Mouse (Mus musculus) adrenal gland, adult 8-10 months (tissue): ENCODE measurements around the gene Fkbp10. TPM values are rescaled to one million over a fixed set of nuclear protein-coding genes. Genes with fewer than 3 reads are reported as not detected.
A peak's percentile ranks its signal among the peaks of the same experiment; 100 is the strongest.

Experiments
- DNase-seq: peaks from one replicate; pipeline ENCODE4 v3.0.0; 2022
- total RNA-seq, 4 experiments: library from RNA; stranded (reverse); gene quantifications; 2 replicates each; pipeline ENCODE4 v1.2.4; 2022

Gene Fkbp10
- total RNA-seq, result 10 to 100 TPM; 15.4 to 57.8 (median 31.3) TPM

DNA sequence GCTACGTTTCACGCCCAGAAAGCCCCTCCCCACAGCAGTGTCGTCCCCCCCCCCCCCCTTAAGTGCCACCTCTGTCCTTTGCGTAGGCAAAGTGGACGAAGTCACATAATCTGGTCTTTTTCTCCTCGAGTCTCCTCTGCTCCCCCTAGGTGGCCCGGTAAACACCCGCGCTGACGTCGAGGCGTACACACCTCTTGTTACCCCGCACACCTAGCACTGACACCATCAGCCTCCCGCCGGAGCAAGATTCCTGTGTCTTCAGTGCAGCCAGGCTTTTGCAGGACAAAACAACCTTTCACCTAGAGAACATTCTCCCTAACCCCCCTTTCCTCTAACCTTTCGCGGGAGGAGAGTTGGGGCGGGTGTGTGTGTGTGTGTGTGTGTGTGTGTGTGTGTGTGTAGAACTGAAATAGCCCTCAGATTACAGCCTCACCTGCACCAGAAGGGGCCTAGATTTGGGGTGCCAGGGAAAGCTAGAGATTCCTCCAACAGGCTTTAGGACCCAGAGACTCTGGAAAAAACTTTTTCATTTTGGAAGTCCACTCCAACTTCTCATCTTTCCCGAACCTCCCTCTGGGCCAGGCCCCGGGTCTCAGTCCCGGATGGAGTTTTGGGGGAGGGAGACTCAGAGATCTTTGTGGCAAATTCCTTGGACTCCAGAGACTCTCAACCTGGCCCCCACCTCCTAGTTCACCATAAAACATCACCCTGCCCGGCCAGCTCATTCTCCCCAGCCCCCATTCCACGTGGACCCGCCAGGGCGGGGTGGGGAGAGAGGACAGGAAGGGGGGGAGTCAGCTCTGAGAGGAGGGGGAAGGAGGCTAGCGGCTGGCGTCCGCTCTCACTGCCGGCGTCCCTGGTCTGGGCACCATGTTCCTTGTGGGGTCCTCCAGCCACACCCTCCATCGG lies at the start of gene Fkbp10:
Fkbp10 (plus strand) TSS at position 784 of the 909 bp plus-strand sequence.
- peak; percentile 56 for DNase-seq

DNA sequence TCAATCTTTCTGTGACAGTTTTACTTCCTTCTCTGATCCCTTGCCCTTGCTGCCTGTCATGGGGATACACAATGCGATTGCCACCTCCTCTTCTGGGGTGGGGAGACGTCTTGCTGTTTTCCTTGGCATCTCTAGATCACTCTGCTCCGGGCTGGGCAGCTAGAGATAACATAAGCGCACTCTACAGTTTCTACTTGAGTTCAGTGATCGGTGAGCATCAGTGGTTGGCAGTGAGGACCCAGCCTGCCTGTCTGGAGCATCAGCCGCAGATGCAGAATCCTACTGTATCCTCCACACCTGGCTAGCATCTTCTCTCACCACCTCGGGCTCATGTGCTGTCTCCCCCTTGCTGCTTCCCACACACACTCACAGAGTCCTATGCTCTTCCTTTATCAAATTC lies 46.4 kb upstream of the Fkbp10 start:
- no peak for DNase-seq

DNA sequence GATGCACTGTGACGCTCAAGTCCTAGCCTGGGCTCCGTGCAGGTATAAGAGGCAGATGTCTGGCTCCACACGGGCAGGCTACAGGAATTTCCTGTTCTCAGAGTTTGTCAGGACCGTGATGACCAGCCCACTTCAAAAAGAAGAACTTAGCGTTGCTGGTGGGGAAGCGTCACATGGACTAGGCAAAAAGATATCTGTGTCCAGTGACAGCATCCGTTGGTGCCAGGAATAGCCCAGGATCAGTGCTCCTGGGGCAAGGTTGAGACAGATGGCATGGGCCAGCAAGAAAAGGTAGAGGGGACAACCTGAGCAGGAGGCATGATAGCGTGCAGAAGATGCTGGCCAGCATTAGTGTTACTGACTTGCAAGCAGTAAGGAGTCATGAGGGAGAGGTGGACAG lies 45.7 kb upstream of the Fkbp10 start:
- DNase-seq, result no peak

DNA sequence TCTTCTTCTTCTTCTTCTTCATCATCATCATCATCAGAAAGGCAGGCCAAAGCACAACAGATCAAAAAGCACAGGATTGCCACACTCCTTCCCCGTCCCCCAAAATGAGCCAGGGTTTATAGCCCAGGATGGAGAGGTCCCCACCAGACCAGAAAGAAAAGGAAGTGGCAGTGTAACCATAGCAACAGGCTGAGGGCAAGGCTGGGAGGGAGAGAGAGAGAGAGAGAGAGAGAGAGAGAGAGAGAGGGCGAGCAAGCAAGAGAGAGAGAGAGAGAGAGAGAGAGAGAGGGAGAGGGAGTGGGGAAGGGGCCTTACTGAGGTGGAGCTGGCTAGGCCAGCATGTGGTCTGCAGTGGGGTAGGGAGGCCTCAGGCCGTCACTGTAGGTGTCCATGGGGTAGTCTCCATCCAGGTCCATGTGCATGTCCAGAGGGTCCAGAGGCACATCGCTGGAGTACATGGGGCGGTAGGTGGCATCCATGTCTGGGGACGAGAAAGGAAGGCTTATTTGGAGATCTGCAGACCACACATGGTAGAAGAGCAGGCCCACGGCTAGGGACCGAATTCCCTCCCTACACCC lies 43.4 kb upstream of the Fkbp10 start:
- DNase-seq, result no peak

DNA sequence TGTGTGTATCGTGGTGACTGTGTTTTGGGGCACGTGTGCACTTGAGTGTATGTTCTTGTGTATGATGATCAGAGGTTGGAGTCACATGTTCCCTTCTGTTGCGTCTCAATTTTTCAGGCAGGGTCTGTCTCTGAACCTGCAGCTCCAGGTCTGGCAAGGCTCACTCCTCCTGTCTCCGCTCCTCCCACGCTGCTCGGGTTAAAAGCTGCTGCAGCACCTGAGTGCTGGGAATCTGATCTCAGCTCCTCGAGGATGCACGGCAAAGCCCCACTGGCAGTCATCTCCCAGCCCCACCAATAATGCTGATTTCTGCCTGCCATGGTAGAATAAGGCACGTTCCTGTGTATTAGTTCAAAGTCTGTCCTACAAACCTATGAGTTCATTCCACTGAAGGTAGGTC lies 40.4 kb upstream of the Fkbp10 start:
- DNase-seq, result no peak

DNA sequence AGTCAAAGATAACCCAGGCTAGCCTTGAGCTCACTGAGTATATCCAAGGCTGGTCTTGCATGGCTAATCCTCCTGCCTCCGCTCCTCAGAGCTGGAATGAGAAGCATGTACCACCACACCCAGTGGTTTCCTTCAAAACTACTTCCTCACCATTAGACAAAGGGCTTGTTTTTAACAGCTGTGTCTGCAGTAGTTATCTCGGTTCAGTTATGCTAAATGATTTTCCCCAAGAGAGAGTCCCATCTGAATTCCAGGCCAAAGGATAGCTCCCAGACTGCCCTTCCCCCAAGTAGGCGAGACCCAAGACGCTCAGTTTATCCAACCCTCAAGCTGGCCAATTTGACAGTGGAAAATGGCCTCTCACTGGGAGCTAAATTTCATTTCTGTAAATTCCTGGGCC lies 39.5 kb upstream of the Fkbp10 start:
- DNase-seq, result no peak

DNA sequence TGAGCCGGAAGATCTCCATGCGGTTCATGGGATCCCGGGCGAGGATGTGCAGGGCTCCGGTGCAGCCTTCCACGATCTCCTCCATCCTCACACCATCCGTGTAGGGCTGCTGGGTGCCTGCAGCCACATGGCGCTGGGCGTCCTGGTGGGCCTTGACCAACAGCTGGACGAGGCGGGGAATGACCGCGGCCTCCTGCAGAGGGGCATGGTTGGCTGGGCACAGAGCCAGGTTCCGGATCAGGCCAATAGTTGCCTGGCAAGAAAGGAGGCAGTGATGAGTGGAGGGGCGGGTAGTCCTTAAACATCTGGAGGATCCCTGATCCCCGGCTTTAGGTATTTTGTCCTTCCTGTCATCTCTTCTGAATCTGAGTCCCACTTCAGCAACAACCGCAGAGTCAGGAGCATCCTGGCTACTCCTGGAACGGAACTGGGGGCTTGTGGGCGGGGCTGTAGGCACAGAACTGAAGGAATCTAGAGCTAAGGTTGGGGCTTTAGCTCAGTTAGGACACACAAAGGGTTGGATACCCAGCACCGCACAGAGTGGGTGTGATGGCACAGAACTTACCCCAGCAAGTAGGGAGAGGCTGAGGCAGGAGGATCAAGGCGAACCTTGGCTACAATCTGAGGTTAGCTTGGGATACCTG lies 38.6 kb upstream of the Fkbp10 start:
- no peak for DNase-seq

DNA sequence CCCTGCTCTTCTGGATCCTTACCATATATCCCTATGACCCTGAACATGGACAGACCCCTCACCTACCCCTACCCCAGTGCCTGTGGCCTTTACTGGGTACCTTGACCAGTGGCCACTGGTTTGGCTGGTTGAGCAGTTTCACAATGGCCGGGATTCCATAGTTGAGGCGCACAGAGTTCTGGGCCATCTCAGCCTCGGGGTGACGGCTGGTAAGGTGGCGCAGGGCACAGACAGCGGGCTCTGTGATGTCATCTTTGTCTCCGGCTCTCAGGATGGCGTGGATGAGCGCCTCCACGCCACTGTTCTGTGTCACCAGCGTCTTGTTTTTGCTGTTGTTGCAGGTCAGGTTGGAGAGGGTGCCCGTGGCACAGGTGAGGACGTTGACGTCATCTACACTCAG lies 37.5 kb upstream of the Fkbp10 start:
- DNase-seq, result no peak

DNA sequence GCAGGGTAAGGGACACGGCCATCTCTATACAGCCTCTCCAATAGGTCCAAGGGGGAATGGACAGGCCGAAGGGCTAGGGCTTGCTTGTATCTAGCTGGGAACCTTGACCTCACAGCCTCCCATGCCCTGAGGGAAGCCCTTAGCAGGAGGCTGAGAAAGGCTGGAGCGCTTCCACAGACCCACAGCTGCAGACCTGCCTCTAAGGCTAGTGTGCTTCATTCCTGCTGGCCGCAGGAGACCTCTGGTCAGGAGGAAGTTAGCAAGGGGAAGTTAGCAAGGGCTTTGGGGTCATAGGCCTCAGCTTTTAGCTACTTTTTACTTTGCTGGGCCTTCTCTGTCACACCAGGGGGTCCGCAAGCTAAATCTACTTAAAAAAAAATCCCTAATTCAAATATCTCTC lies 37.1 kb upstream of the Fkbp10 start:
- no peak for DNase-seq

DNA sequence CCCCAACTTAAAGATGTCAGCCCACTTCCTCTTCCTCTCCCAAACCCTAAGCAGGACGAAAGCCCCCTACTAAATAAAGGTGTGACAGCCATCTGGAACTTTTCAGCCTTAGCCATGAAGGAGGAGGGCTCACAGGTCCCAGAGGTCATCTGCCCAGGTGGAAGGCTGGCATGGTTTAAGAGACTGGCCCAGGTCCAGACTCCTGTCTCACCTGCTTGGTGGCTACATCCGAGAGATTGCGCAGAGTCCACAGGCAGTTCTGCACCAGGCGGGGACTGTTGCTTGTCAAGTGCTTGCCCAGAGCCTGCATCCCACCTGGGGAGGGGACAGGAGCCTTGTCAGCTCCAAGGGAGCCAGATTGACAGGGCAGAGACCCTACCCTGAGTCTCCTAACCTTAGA lies 36.2 kb upstream of the Fkbp10 start:
- no peak for DNase-seq

DNA sequence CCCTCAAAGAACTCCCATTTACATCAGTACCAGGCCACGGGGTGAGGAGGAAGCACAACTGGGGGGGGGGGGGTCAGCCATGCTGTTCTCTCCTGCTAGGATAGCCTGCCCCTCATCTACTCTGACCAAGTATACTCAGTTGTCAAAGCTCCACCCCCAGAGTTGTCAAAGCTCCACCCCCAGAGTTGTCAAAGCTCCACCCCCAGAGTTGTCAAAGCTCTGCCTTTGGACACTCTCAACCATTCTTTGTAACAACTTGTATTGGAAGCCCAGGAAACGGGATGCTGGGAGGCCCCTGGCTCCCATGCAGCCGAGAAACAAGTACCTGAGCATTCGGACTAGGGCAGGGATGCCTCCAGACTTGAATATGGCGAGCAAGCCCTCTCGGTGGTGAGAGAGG lies 32.8 kb upstream of the Fkbp10 start:
- no peak for DNase-seq

DNA sequence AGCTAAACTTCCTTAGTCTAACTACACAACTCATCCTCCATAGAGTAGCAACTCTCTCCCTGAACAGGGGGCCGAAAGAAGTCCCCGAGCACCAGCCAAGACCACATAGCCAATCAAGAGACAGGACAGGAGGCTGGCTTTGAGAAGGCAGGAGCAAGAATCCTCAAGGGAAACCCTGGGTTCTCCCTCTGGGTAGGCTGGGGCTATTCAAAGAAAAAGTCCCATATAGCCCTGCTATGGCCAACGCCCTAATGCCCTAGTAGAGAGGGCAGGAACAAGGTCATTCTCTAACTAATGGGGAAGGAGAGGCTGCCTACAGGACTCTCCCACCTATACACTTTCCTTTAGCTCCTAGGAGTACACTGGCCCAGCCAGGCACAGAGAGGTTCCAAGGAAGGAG lies 30.5 kb upstream of the Fkbp10 start:
- no peak for DNase-seq

DNA sequence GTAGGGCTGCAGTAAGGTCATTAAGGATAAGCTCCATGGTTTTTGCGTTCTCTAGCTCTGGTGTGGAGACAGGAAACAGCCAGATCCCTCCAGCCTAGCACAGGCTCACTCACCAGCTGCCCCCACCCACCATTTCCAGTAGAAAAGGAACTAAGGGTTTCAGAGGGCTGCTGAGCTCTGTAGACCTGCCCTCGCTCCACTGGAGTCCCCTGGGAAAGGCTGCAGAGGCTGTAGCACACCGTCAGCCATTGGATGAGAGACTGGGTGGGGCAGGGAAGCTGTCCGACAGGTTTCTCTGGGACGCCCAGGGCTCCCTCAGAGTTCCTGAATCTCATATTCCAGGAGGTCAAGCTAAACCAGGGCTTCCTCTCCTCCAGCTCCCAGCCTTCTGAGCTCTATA lies 28.9 kb upstream of the Fkbp10 start:
- no peak for DNase-seq

DNA sequence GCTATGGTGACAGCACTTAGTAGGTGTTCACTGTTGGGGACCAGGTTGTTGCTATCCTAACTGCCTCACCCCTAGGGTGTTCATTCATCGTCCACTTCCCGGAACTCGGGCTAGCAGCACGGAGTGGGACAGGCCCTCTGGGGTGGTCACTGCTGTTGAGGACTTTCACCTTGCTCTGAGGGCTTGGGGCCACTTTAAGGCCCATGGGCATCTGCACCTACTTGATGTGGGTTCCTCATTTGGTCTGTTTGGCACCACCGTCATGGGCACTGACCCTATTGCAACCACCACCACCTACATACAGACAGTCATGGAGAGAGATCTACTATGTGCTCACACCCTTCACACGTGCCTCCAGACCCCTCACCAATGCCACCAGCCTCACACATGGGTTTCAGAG lies 28.4 kb upstream of the Fkbp10 start:
- no peak for DNase-seq

DNA sequence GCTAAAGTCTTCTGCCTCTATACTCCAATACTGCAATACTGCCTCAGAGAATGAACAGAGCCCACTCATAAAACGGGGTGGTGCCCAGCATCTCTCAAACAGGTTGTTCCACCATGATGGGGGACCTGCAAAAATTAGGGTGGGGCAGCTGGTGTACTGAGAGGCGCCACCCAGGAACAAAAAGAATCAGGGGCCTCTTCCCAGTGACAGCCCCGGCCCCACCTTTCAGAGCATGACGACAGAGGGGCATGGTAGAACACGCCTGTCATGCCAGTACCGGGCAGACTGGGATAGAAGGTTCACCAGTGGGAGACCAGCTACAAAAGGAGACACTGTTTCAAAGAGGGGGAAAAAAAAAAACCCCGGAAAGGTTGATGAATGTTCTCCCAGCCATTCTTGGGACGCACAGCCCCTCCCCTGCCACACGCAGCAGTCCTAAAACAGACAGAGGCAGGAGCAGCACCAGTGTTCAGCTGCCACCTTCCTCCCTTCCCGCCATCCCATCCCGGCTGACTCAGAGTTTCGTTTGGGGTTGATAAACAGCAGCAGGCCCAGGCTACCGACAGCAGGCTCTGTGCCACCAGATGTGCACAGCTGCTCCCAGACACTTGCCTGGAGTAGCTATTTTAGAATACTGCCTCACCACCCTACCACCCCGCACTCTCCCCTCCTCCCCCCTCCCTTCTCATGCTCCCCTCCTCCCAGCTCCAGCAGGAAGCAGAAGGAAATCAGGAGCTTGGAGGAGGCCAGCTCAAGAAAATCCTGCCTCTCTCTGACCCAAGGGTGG lies 27.7 kb upstream of the Fkbp10 start:
- DNase-seq, result no peak

DNA sequence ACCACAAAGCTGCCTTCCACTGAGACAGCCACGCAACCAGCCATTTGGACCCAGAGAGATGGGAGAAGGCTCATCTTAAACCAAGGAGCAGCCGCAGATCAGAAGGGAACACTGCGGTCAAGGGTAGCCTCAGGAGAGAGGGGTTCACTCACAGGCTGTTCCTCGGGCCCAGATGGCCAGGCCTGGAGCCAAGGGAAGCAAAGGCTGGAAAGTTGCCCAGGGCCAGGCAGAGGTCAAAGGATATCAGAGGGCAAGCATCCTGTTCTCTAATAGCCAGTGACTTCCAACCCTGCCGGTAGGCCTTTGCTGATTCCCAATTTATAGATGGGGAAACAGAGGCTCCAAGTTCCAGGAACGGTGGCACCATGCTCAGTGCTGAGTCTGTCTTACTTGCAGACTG lies 26.9 kb upstream of the Fkbp10 start:
- peak; percentile 63 for DNase-seq

DNA sequence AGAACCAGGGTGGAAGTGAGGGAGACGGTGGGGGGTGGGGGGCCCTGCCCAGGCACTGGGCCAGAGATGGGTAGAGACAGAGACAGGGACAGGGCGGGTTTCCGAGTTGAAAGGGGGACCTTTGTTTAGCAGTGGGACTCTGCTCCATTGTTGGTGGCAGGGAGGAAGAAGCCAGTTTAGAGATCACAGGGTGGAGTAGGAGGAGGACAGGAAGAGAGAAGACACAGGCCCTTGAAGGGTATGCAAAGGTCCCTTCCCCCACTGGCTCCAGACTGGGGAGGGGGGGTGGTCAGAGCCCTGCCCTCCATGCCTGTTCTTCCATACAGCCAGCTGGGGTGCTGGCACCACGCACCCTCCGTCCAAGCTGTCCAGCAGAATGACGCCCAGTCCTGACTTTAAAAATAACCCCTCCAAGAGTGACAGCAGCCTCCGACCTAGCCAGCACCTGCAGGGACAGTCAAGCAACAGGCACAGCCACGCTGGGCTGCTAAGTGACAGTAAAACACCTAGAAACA lies 25.5 kb upstream of the Fkbp10 start:
- peak; percentile 60 for DNase-seq

DNA sequence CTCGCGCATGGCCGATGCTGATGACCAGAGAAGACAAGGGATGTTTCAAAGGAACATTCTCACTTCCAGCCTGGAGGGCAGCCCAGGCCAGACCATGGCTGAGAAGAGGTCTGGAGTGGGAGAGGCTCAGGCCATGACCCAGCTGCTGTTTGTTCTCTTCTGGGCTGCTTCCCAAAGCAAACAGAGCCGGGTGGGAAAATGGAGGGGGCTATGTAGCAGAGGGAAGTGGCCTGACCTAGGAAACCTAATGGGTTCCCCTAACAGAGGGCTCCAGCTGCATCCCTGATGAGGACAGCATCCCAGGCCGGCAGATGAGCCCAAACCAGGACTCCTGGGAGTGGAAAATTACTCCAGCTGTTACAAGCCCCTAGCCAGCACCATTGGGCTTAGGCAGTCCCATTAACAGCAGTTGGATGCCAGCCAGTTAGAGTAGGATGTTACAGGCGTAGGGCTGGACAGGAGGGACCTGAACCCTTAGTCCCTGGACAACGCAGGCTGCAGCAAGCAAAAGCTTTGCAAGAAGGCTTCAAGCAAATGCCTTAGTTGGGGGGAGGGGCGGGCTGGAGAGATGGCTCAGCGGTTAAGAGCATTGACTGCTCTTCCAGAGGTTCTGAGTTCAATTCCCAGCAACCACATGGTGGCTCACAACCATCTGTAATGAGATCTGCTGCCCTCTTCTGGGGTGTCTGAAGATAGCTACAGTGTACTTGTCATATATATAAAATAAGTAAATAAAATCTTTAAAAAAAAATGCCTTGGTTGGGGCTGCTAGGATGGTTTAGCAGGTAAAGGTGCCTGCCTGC lies 24.2 kb upstream of the Fkbp10 start:
- DNase-seq, result peak; percentile 74

DNA sequence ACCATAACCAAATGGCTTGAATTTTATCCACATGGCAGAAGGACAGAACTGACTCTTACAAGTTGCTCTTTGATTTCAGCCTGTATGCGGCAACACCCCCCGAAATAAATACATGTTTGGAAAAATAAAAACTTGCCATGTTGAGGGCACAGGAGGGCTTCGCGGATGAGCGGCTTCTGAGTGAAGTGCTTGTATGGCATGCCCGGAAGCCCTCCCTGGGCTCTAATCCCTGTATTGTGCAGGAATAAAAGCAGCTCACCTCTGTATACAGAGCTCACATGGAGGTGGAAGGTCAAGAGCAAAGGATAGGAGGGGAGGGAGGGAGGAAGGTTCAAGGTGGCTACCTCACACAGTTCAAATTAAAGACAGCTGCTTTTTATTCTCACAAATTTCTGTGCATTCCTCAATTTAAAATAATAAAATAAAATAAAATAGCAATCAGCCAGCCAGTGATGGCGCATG lies 23.6 kb upstream of the Fkbp10 start:
- no peak for DNase-seq

DNA sequence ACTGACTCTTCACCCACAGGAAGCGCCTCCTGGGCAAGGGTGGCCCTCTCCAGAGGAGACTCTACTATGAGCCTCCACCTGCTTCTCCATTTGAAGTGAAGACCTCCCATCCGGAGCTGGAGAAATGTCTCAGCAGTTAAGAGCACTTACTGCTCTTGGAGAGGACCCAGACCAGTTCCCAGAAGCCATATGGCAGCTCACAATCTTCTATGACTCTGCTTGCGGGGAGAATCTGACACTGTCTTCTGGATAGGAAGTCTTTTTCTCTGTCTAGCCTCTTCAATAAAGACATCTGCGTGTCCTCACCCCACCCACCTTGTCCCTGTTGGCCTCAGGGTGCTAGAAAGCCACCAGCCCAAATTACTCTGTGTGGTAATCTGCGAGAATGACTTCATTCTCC lies 22.5 kb upstream of the Fkbp10 start:
- DNase-seq, result no peak

DNA sequence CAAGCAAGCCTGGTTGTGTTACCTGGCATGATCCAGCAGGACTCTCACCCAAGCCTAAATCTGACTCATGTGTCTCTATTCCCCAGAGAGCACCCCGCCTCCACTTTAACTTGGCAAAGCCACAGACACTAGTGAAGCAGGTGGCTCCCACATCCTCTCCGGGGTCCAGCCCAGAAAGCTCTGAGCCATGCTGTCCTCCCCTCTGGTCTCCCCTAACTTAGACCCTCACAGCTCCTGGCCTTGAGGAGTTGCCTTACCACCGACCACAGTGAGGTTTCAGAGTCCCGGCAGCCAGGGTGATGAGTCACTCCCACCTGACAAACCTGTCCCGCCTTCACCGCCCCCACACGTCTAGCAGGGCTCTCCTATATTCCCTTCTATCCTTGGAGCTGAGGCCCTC lies 21.8 kb upstream of the Fkbp10 start:
- DNase-seq, result no peak
